Mouse (Mus musculus) lung, postnatal 0 days (tissue): ENCODE data around the gene Nek5.

ENCODE experiments used
- CTCF ChIP-seq: IDR thresholded peaks from 2 replicates; pipeline ENCODE4 v1.5.1; 2016; ENCODE audit warnings: antibody characterized with exemption, mild to moderate bottlenecking
- EP300 ChIP-seq: IDR thresholded peaks from 2 replicates; pipeline ENCODE4 v1.6.1; 2016; ENCODE audit warnings: antibody characterized with exemption, mild to moderate bottlenecking, control low read depth

- TF ChIP-seq CTCF (no peak), EP300 (peak; percentile 66)
Measured at GRCm38 (mm10) chr8:22025241-22025640, 99.6 kb downstream of the Nek5 start.
